Mouse (Mus musculus) thymus, postnatal 36 days (tissue): Measurements from ENCODE around the gene Mob1a.

Experiments used
- DNase-seq, 2 experiments: peaks; one replicate each; pipeline ENCODE4 v3.0.0; 2022; ENCODE audit warnings: mixed read lengths in 2 of 2

Mob1a gene

DNA sequence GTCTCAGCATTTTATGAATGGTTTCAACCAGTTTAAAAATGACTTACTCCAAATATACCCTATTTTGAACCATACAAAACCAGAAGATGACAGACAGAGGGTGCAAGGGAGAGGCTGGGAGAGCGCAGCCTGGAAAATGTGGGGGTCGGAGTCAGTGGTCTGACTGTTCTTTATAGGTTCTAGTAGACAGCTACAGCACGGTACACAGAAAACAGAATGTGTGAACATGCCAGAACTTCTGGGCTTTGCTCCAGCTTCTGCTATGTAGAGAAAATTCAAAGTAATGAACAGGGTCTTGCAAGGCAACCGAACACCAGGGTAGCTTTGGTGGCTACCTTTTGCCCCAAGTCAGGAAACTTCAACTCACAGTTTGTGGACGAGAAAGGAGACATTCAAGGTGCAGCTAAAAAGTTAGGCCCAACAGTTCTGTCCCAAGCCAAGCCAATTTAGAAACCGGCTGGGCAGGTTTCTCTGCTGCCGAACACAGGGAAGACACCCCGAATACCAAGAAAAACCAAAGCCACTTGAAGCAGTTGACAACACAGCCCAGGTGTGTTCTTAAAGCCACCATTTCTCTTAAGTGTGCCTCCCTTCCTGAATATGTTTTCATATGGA, 66.5 kb downstream of the Mob1a start:
- DNase-seq, result no peak
